Mouse (Mus musculus) kidney, adult 2 months (tissue): ENCODE results near the gene Pdia6.

Experiments
- CTCF ChIP-seq: fragments of 200-500 bp; conservative IDR thresholded peaks from 2 replicates; pipeline ENCODE4 v1.5.1; 2011; ENCODE audit warnings: low read depth, mild to moderate bottlenecking, control low read depth, low read length, moderate library complexity, mixed read lengths; ENCODE audit not compliant: insufficient read depth, insufficient read length
- POLR2A ChIP-seq: fragments of 200-500 bp; IDR thresholded peaks from one replicate; pipeline ENCODE4 v1.6.1; 2011; ENCODE audit warnings: low read depth, low read length, control low read depth

GRCm38 (mm10) chr12:17329259-17329658 lies 62.9 kb downstream of the Pdia6 start, which contains the start of gene Atp6v1c2:
- TF ChIP-seq CTCF (no peak), POLR2A (no peak)
